Mouse (Mus musculus): ENCODE data around the gene Muc13. TPM values are rescaled to one million over a fixed set of nuclear protein-coding genes. Genes with fewer than 3 reads are reported as not detected.

Gene Muc13
- polyA plus RNA-seq, 1 experiment = 0.02 TPM

- Histone ChIP-seq H3K36me3 (ENCODE audit: control insufficient read depth, insufficient read depth) (peaks cover 22% of the 10 kb centered on the region), H3ac (ENCODE audit: control insufficient read depth, insufficient read length, low read depth) (no peak overlapping the region), H3K79me3 (ENCODE audit: low read depth) (no peaks in the 10 kb centered on the region), H3K79me2 (ENCODE audit: control insufficient read depth, insufficient read depth) (no peaks in the 10 kb centered on the region), H3K4me3 (ENCODE audit: insufficient read depth, poor library complexity, severe bottlenecking) (no peak overlapping the region), H3K27me3 (ENCODE audit: control insufficient read depth, insufficient read depth, insufficient read length) (no peaks in the 10 kb centered on the region)
- no peak for TF ChIP-seq MYOD1 (IDR thresholded peaks at IDR 0.05; ENCODE audit: control insufficient read depth, insufficient read length, low read depth)
- no peak for TF ChIP-seq CEBPB (IDR thresholded peaks at IDR 0.05; ENCODE audit: low read depth)
- TF ChIP-seq FOSL1 (IDR thresholded peaks at IDR 0.05; ENCODE audit: insufficient read depth, low read length, poor library complexity, severe bottlenecking) = no peak
- TF ChIP-seq MAX (IDR thresholded peaks at IDR 0.05) = no peak
Observed at GRCm38 (mm10) chr16:33755961-33756360, 37.9 kb upstream of the Muc13 start.

DNA sequence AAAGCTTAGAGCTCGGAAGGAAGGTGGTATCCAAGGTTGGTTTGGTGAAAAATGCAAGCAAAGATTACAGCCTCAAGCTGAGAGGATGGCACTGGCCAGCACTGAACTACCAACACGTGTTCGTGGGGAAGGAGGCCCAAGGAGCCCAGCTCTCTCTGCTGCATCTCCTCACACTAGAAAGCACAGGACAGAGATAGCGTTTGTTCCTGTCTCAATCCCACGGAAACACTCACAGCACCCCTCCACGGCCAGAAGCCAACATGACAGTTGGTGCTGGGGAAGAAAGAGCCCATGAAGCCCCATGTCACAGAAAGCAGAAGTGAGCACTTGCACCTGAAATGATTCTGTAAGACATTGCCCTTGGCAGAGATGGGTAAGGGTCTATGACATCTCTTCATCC is 37.4 kb upstream of the Muc13 start:
- Histone ChIP-seq H3K79me3 (ENCODE audit: low read depth) (no peaks in the 10 kb centered on the region), H3K4me3 (ENCODE audit: insufficient read depth, poor library complexity, severe bottlenecking) (no peak overlapping the region), H3ac (ENCODE audit: control insufficient read depth, insufficient read length, low read depth) (no peak overlapping the region), H3K79me2 (ENCODE audit: control insufficient read depth, insufficient read depth) (no peaks in the 10 kb centered on the region), H3K36me3 (ENCODE audit: control insufficient read depth, insufficient read depth) (peaks cover 18% of the 10 kb centered on the region), H3K27me3 (ENCODE audit: control insufficient read depth, insufficient read depth, insufficient read length) (no peaks in the 10 kb centered on the region)
- no peak for TF ChIP-seq MYOD1 (IDR thresholded peaks at IDR 0.05; ENCODE audit: control insufficient read depth, insufficient read length, low read depth)
- TF ChIP-seq FOSL1 (IDR thresholded peaks at IDR 0.05; ENCODE audit: insufficient read depth, low read length, poor library complexity, severe bottlenecking) = no peak
- no peak for TF ChIP-seq MAX (IDR thresholded peaks at IDR 0.05)
- TF ChIP-seq USF1 (IDR thresholded peaks at IDR 0.05; ENCODE audit: low read depth) = no peak
- TF ChIP-seq CEBPB (IDR thresholded peaks at IDR 0.05; ENCODE audit: low read depth) = no peak
- no peak for TF ChIP-seq MYOG (IDR thresholded peaks at IDR 0.05; ENCODE audit: control insufficient read depth, extremely low read depth, insufficient read length)

GRCm38 (mm10) chr16:33759207-33759606 is 34.6 kb upstream of the Muc13 start:
- Histone ChIP-seq H3K79me3 (ENCODE audit: low read depth) (no peaks in the 10 kb centered on the region), H3K36me3 (ENCODE audit: control insufficient read depth, insufficient read depth) (peaks cover 15% of the 10 kb centered on the region), H3ac (ENCODE audit: control insufficient read depth, insufficient read length, low read depth) (no peak overlapping the region), H3K79me2 (ENCODE audit: control insufficient read depth, insufficient read depth) (no peaks in the 10 kb centered on the region), H3K4me3 (ENCODE audit: insufficient read depth, poor library complexity, severe bottlenecking) (no peak overlapping the region), H3K27me3 (ENCODE audit: control insufficient read depth, insufficient read depth, insufficient read length) (no peaks in the 10 kb centered on the region)
- TF ChIP-seq CTCF (IDR thresholded peaks at IDR 0.05; ENCODE audit: control insufficient read depth, insufficient read depth, insufficient read length) = no peak
- TF ChIP-seq CEBPB (IDR thresholded peaks at IDR 0.05; ENCODE audit: low read depth) = no peak
- TF ChIP-seq MAX (IDR thresholded peaks at IDR 0.05) = no peak
- no peak for TF ChIP-seq MYOD1 (IDR thresholded peaks at IDR 0.05; ENCODE audit: control insufficient read depth, insufficient read length, low read depth)
- no peak for TF ChIP-seq FOSL1 (IDR thresholded peaks at IDR 0.05; ENCODE audit: insufficient read depth, low read length, poor library complexity, severe bottlenecking)
- no peak for TF ChIP-seq MYOG (IDR thresholded peaks at IDR 0.05; ENCODE audit: control insufficient read depth, extremely low read depth, insufficient read length)
- TF ChIP-seq USF1 (IDR thresholded peaks at IDR 0.05; ENCODE audit: low read depth) = no peak

GRCm38 (mm10) chr16:33760542-33760941 is 33.3 kb upstream of the Muc13 start:
- H3K79me2 ChIP-seq (ENCODE audit: control insufficient read depth, insufficient read depth) = no peaks in the 10 kb centered on the region
- H3K36me3 ChIP-seq (ENCODE audit: control insufficient read depth, insufficient read depth) = peaks cover 10% of the 10 kb centered on the region
- no peak overlapping the region for H3ac ChIP-seq (ENCODE audit: control insufficient read depth, insufficient read length, low read depth)
- no peak overlapping the region for H3K4me3 ChIP-seq (ENCODE audit: insufficient read depth, poor library complexity, severe bottlenecking)
- TF ChIP-seq CEBPB (IDR thresholded peaks at IDR 0.05; ENCODE audit: low read depth) (no peak), CTCF (IDR thresholded peaks at IDR 0.05; ENCODE audit: control insufficient read depth, insufficient read depth, insufficient read length) (no peak), MAX (IDR thresholded peaks at IDR 0.05) (no peak), USF1 (IDR thresholded peaks at IDR 0.05; ENCODE audit: low read depth) (no peak), MYOD1 (IDR thresholded peaks at IDR 0.05; ENCODE audit: control insufficient read depth, insufficient read length, low read depth) (no peak), FOSL1 (IDR thresholded peaks at IDR 0.05; ENCODE audit: insufficient read depth, low read length, poor library complexity, severe bottlenecking) (no peak)
- H3K27me3 ChIP-seq (ENCODE audit: control insufficient read depth, insufficient read depth, insufficient read length) = no peaks in the 10 kb centered on the region
- H3K79me3 ChIP-seq (ENCODE audit: low read depth) = no peaks in the 10 kb centered on the region

- H3K79me2 ChIP-seq (ENCODE audit: control insufficient read depth, insufficient read depth) = no peaks in the 10 kb centered on the region
- no peak overlapping the region for H3ac ChIP-seq (ENCODE audit: control insufficient read depth, insufficient read length, low read depth)
- H3K27me3 ChIP-seq (ENCODE audit: control insufficient read depth, insufficient read depth, insufficient read length) = no peaks in the 10 kb centered on the region
- no peaks in the 10 kb centered on the region for H3K79me3 ChIP-seq (ENCODE audit: low read depth)
- H3K36me3 ChIP-seq (ENCODE audit: control insufficient read depth, insufficient read depth) = peaks cover 5% of the 10 kb centered on the region
- H3K4me3 ChIP-seq (ENCODE audit: insufficient read depth, poor library complexity, severe bottlenecking) = no peak overlapping the region
- TF ChIP-seq CTCF (IDR thresholded peaks at IDR 0.05; ENCODE audit: control insufficient read depth, insufficient read depth, insufficient read length) = no peak
- no peak for TF ChIP-seq USF1 (IDR thresholded peaks at IDR 0.05; ENCODE audit: low read depth)
- TF ChIP-seq CEBPB (IDR thresholded peaks at IDR 0.05; ENCODE audit: low read depth) = no peak
- no peak for TF ChIP-seq FOSL1 (IDR thresholded peaks at IDR 0.05; ENCODE audit: insufficient read depth, low read length, poor library complexity, severe bottlenecking)
- TF ChIP-seq MYOD1 (IDR thresholded peaks at IDR 0.05; ENCODE audit: control insufficient read depth, insufficient read length, low read depth) = no peak
- no peak for TF ChIP-seq MYOG (IDR thresholded peaks at IDR 0.05; ENCODE audit: control insufficient read depth, extremely low read depth, insufficient read length)
- no peak for TF ChIP-seq MAX (IDR thresholded peaks at IDR 0.05)
Observed at GRCm38 (mm10) chr16:33760996-33761395, 32.8 kb upstream of the Muc13 start.

DNA sequence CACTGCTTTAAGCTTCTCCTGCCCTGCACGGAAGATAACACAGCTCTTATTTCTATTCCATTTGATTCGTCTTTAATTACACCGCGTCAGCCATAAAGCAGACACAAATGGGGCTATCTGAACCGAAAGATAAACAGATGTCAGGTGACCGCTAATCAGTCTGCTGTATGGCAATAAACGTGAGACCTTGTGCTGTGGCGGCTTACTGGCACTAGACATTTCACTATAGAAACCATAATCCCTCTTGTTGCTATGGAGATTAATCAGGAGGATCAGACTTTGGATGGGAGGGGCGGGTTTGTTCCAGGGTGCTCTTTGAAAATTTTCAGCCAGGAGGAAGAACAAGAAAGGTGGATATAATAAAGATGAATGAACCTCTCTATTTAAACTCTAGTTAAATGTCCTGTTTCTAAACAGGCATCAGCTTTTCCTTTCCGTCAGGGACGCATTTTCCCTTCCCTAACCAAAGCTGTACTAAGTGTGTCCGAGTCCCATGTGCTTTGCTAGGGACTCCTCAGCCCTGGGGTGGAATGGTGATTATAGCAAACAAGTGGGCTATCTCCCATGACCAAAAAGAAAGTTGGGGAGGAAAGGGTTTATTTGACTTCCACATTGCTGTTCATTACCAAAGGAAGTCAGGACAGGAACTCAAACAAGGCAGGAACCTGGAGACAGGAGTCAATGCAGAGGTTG is 29.2 kb upstream of the Muc13 start:
- Histone ChIP-seq H3K79me2 (ENCODE audit: control insufficient read depth, insufficient read depth) (no peaks in the 10 kb centered on the region), H3K4me3 (ENCODE audit: insufficient read depth, poor library complexity, severe bottlenecking) (no peak overlapping the region), H3ac (ENCODE audit: control insufficient read depth, insufficient read length, low read depth) (no peak overlapping the region), H3K27me3 (ENCODE audit: control insufficient read depth, insufficient read depth, insufficient read length) (no peaks in the 10 kb centered on the region), H3K36me3 (ENCODE audit: control insufficient read depth, insufficient read depth) (no peaks in the 10 kb centered on the region), H3K79me3 (ENCODE audit: low read depth) (no peaks in the 10 kb centered on the region)
- TF ChIP-seq FOSL1 (IDR thresholded peaks at IDR 0.05; ENCODE audit: insufficient read depth, low read length, poor library complexity, severe bottlenecking) (no peak), CEBPB (IDR thresholded peaks at IDR 0.05; ENCODE audit: low read depth) (no peak), MYOD1 (IDR thresholded peaks at IDR 0.05; ENCODE audit: control insufficient read depth, insufficient read length, low read depth) (no peak), MAX (IDR thresholded peaks at IDR 0.05) (no peak), USF1 (IDR thresholded peaks at IDR 0.05; ENCODE audit: low read depth) (no peak), MYOG (IDR thresholded peaks at IDR 0.05; ENCODE audit: control insufficient read depth, extremely low read depth, insufficient read length) (no peak), CTCF (IDR thresholded peaks at IDR 0.05; ENCODE audit: control insufficient read depth, insufficient read depth, insufficient read length) (no peak)
